Mouse (Mus musculus): ENCODE results near the gene Tspo2. TPM values are rescaled to one million over a fixed set of nuclear protein-coding genes. Genes with fewer than 3 reads are reported as not detected.
A peak's percentile ranks its signal among the peaks of the same experiment; 100 is the strongest.

Tspo2 gene
- polyA plus RNA-seq, 1 experiment from 2014 or later: 3.0 TPM

GRCm38 (mm10) chr17:48467395-48468231 lies 16.3 kb upstream of the Tspo2 start:
- Histone ChIP-seq H3K36me3 (no peaks in the 10 kb centered on the region), H3K9me3 (no peaks in the 10 kb centered on the region), H3K27ac (no peak overlapping the region), H3K4me3 (0 out of 2 replicates have a peak overlapping the region, but pooled peaks have one; percentile 9), H3K27me3 (peaks cover 7% of the 10 kb centered on the region), H3K9ac (no peak overlapping the region), H3K4me2 (peak overlapping the region; percentile 32), H3K4me1 (peaks cover 12% of the 10 kb centered on the region)
- ATAC-seq (ENCODE audit: insufficient number of reproducible peaks, low FRiP score, low TSS enrichment, low read depth): peak; percentile 25; the same call in 1 of the 2 replicates
- 7% methylated on average over 22 of the region's 22 CpGs for WGBS

GRCm38 (mm10) chr17:48466769-48467394 lies 15.6 kb upstream of the Tspo2 start:
- 0 out of 2 replicates have a peak, but pooled peaks have one; percentile 33 for ATAC-seq (ENCODE audit: insufficient number of reproducible peaks, low FRiP score, low TSS enrichment, low read depth)
- Histone ChIP-seq H3K4me3 (0 out of 2 replicates have a peak overlapping the region, but pooled peaks have one; percentile 9), H3K9me3 (no peaks in the 10 kb centered on the region), H3K36me3 (no peaks in the 10 kb centered on the region), H3K27me3 (peaks cover 7% of the 10 kb centered on the region), H3K4me2 (peak overlapping the region; percentile 32), H3K4me1 (peaks cover 12% of the 10 kb centered on the region), H3K27ac (no peak overlapping the region), H3K9ac (no peak overlapping the region)
- WGBS: 33% methylated on average over 22 of the region's 22 CpGs

GRCm38 (mm10) chr17:48463391-48463790 lies 12.1 kb upstream of the Tspo2 start:
- H3K9me3 ChIP-seq: no peaks in the 10 kb centered on the region
- H3K4me1 ChIP-seq: peaks cover 12% of the 10 kb centered on the region
- no peak overlapping the region for H3K27ac ChIP-seq
- no peak overlapping the region for H3K4me3 ChIP-seq
- peaks cover 7% of the 10 kb centered on the region for H3K27me3 ChIP-seq
- H3K9ac ChIP-seq: no peak overlapping the region
- ATAC-seq (ENCODE audit: insufficient number of reproducible peaks, low FRiP score, low TSS enrichment, low read depth): no peak
- H3K4me2 ChIP-seq: no peak overlapping the region
- 94% methylated on average over 4 of the region's 4 CpGs for WGBS
- no peaks in the 10 kb centered on the region for H3K36me3 ChIP-seq

- 89% methylated on average over 13 of the region's 13 CpGs for WGBS
- Histone ChIP-seq H3K9me3 (no peaks in the 10 kb centered on the region), H3K27me3 (peaks cover 3% of the 10 kb centered on the region), H3K4me2 (no peak overlapping the region), H3K4me3 (no peak overlapping the region), H3K4me1 (peaks cover 6% of the 10 kb centered on the region), H3K27ac (no peak overlapping the region), H3K9ac (no peak overlapping the region), H3K36me3 (no peaks in the 10 kb centered on the region)
- ATAC-seq (ENCODE audit: insufficient number of reproducible peaks, low FRiP score, low TSS enrichment, low read depth): no peak
These were observed 10.8 kb upstream of the Tspo2 start for GRCm38 (mm10) chr17:48462096-48462495.

- Histone ChIP-seq H3K4me1 (no peaks in the 10 kb centered on the region), H3K36me3 (no peaks in the 10 kb centered on the region), H3K27me3 (no peaks in the 10 kb centered on the region), H3K27ac (no peak overlapping the region), H3K4me3 (no peak overlapping the region), H3K9ac (no peak overlapping the region), H3K4me2 (no peak overlapping the region), H3K9me3 (no peaks in the 10 kb centered on the region)
- no peak for ATAC-seq (ENCODE audit: insufficient number of reproducible peaks, low FRiP score, low TSS enrichment, low read depth)
- 68% methylated on average over 13 of the region's 13 CpGs for WGBS
These were observed 6.8 kb upstream of the Tspo2 start for GRCm38 (mm10) chr17:48457971-48458653.

GRCm38 (mm10) chr17:48455955-48456354 lies 4.6 kb upstream of the Tspo2 start:
- Histone ChIP-seq H3K27me3 (no peaks in the 10 kb centered on the region), H3K4me2 (no peak overlapping the region), H3K4me1 (no peaks in the 10 kb centered on the region), H3K4me3 (no peak overlapping the region), H3K36me3 (no peaks in the 10 kb centered on the region), H3K9me3 (no peaks in the 10 kb centered on the region), H3K27ac (no peak overlapping the region), H3K9ac (no peak overlapping the region)
- no peak for ATAC-seq (ENCODE audit: insufficient number of reproducible peaks, low FRiP score, low TSS enrichment, low read depth)
- 89% methylated on average over 2 of the region's 2 CpGs for WGBS

- Histone ChIP-seq H3K4me2 (no peak within 1 kb of the TSS), H3K4me1 (no peaks in the 10 kb centered on the region)
These were observed 3.4 kb upstream of the Tspo2 start, which contains the start of gene Unc5cl for GRCm38 (mm10) chr17:48454688-48455087. Gene Unc5cl (plus strand): TSS chr17:48454901.

GRCm38 (mm10) chr17:48454190-48454589 lies 2.9 kb upstream of the Tspo2 start:
- WGBS: 55% methylated on average over 7 of the region's 7 CpGs
- no peak for ATAC-seq (ENCODE audit: insufficient number of reproducible peaks, low FRiP score, low TSS enrichment, low read depth)
- Histone ChIP-seq H3K27me3 (no peaks in the 10 kb centered on the region), H3K4me2 (no peak overlapping the region), H3K4me1 (no peaks in the 10 kb centered on the region), H3K9me3 (no peaks in the 10 kb centered on the region), H3K36me3 (no peaks in the 10 kb centered on the region), H3K4me3 (no peak overlapping the region), H3K9ac (no peak overlapping the region), H3K27ac (no peak overlapping the region)

More at GRCm38 (mm10) chr17:48454688-48455087, 3.4 kb upstream of the Tspo2 start, which contains the start of gene Unc5cl:
- Histone ChIP-seq H3K9me3 (no peaks in the 10 kb centered on the region), H3K27ac (no peak within 1 kb of the TSS), H3K4me3 (no peak within 1 kb of the TSS), H3K27me3 (no peaks in the 10 kb centered on the region), H3K9ac (no peak within 1 kb of the TSS), H3K36me3 (no peaks in the 10 kb centered on the region)
- WGBS: 53% methylated on average over 11 of the region's 11 CpGs
- no peak for ATAC-seq (ENCODE audit: insufficient number of reproducible peaks, low FRiP score, low TSS enrichment, low read depth)

- no peak overlapping the region for H3K4me2 ChIP-seq
- H3K36me3 ChIP-seq: no peaks in the 10 kb centered on the region
- H3K4me3 ChIP-seq: no peak overlapping the region
- H3K9ac ChIP-seq: no peak overlapping the region
- H3K27ac ChIP-seq: no peak overlapping the region
- no peak for ATAC-seq (ENCODE audit: insufficient number of reproducible peaks, low FRiP score, low TSS enrichment, low read depth)
- WGBS: 67% methylated on average over 7 of the region's 7 CpGs
- no peaks in the 10 kb centered on the region for H3K4me1 ChIP-seq
- H3K9me3 ChIP-seq: no peaks in the 10 kb centered on the region
- no peaks in the 10 kb centered on the region for H3K27me3 ChIP-seq
These were observed 2.2 kb upstream of the Tspo2 start for GRCm38 (mm10) chr17:48453489-48453888.

GRCm38 (mm10) chr17:48451753-48452444 lies 577 bp upstream of the Tspo2 start:
- H3K27me3 ChIP-seq: no peaks in the 10 kb centered on the region
- H3K9me3 ChIP-seq: no peaks in the 10 kb centered on the region
- ATAC-seq (ENCODE audit: insufficient number of reproducible peaks, low FRiP score, low TSS enrichment, low read depth): no peak
- 67% methylated on average over 9 of the region's 9 CpGs for WGBS
- H3K36me3 ChIP-seq: no peaks in the 10 kb centered on the region
- H3K9ac ChIP-seq: no peak overlapping the region
- no peak overlapping the region for H3K27ac ChIP-seq
- no peak overlapping the region for H3K4me2 ChIP-seq
- H3K4me3 ChIP-seq: no peak overlapping the region
- no peaks in the 10 kb centered on the region for H3K4me1 ChIP-seq

- Histone ChIP-seq H3K36me3 (no peaks in the 10 kb centered on the region), H3K9me3 (no peaks in the 10 kb centered on the region), H3K4me1 (no peaks in the 10 kb centered on the region), H3K27ac (no peak overlapping the region), H3K27me3 (no peaks in the 10 kb centered on the region), H3K4me3 (no peak overlapping the region), H3K9ac (no peak overlapping the region), H3K4me2 (no peak overlapping the region)
- ATAC-seq (ENCODE audit: insufficient number of reproducible peaks, low FRiP score, low TSS enrichment, low read depth): no peak
- 83% methylated on average over 13 of the region's 13 CpGs for WGBS
These were observed 513 bp downstream of the Tspo2 start for GRCm38 (mm10) chr17:48450666-48451352.
